ENCODE assay signal across 22 mouse cellular contexts in the genomic region with DNA sequence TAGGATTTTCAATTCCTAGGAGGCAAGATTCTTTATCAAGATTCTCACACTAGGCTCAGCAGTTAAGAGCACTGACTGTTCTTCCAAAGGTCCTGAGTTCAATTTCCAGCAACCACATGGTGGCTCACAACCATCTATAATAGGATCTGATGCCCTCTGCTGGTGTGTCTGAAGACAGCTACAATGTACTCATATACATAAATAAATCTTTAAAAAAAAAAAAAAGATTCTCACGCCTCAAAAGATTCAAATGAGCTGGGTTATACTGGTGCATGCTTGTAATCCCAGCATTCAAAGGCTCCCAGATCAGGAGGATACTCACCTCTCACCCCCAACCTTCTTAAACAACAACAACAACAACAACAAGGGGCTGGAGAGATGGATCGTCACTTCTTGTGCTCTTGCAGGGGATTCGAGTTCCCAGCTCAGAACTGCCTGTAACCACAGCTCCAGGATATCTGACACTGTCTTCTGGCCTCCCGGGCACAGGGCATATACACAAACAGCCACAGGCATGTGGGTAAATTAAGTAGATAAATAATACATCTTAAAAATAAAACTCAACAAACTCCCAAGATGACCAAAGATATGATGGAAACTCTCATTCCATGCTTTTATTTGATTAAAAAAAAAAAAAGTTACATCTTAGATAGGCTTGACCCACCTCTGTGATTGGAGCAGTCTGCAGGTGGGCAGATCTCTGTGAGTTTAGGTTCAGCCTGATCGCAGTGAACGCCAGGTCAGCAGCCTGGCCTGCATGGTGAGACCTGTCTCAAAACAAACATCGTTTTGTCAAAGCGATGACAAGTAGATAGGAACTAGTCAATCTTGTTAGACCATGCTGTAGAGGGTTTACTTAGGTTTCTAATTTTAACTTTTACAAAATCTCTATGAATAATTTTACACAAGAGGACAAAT. TPM values are rescaled to one million over a fixed set of nuclear protein-coding genes. Genes with fewer than 3 reads are reported as not detected.
DNase-seq lines count a peak whose midpoint lies in the region; ATAC-seq and TF ChIP-seq lines count a peak whose summit lies in the region.
"Had no signal": no experiment of that assay in that cellular context is flagged by ENCODE, and none has a peak within 500 bp of the region (broad histone marks: within the 10 kb centered on the region; RNA-seq: fewer than 3 reads in every experiment).

No protein-coding gene starts in this region.

- no peaks in the 10 kb centered on the region for H3K36me3 ChIP-seq in hindbrain, embryonic 14.5 days (replicated peaks; ENCODE audit: control insufficient read depth, insufficient read depth)
- peaks cover 2% of the 10 kb centered on the region; the same call in 1 of the 2 replicates for H3K36me3 ChIP-seq in hindbrain, embryonic 10.5 days
- H3K36me3 ChIP-seq in liver, adult 2 months (ENCODE audit: control insufficient read depth, insufficient read depth, low read length): no peaks in the 10 kb centered on the region
- H3K36me3 ChIP-seq in liver, embryonic 12.5 days: no peaks in the 10 kb centered on the region
- peaks cover 0 to 9% of the 10 kb centered on the region in 2 experiments; a peak in 2 of 4 replicates for H3K36me3 ChIP-seq in MEL (ENCODE audit: control insufficient read depth in 1 of 2, insufficient read depth in 2 of 2, low read length in 2 of 2)
- peaks cover under 1% of the 10 kb centered on the region; the same call in 1 of the 2 replicates for H3K36me3 ChIP-seq in forebrain, embryonic 13.5 days (ENCODE audit: poor library complexity, severe bottlenecking)
- H3K36me3 ChIP-seq: embryonic facial prominence, embryonic 15.5 days; hindbrain, embryonic 13.5 days had no signal

- 77% methylated on average over 8 of the region's 8 CpGs for WGBS in hindbrain, embryonic 14.5 days
- WGBS in hindbrain, embryonic 10.5 days: 75% methylated on average over 8 of the region's 8 CpGs
- 34% methylated on average over 8 of the region's 8 CpGs for WGBS in liver, adult 2 months
- 59% methylated on average over 8 of the region's 8 CpGs for WGBS in liver, embryonic 12.5 days (ENCODE audit: insufficient replicate concordance)
- WGBS in forebrain, embryonic 13.5 days: 78% methylated on average over 8 of the region's 8 CpGs

- H3K9me3 ChIP-seq in hindbrain, embryonic 14.5 days (ENCODE audit: control insufficient read depth, low read length): no peaks in the 10 kb centered on the region
- no peaks in the 10 kb centered on the region for H3K9me3 ChIP-seq in hindbrain, embryonic 10.5 days
- no peaks in the 10 kb centered on the region for H3K9me3 ChIP-seq in liver, embryonic 12.5 days (replicated peaks)
- H3K9me3 ChIP-seq in MEL (replicated peaks; ENCODE audit: insufficient read depth, low read length): no peaks in the 10 kb centered on the region
- no peaks in the 10 kb centered on the region for H3K9me3 ChIP-seq in forebrain, embryonic 13.5 days (replicated peaks)
- H3K9me3 ChIP-seq: embryonic facial prominence, embryonic 15.5 days; hindbrain, embryonic 13.5 days; midbrain, embryonic 10.5 days had no signal

- H3K4me1 ChIP-seq in hindbrain, embryonic 14.5 days (replicated peaks; ENCODE audit: control insufficient read depth, insufficient read depth, low read length): peaks cover 22% of the 10 kb centered on the region; the same call in 1 of the 2 replicates
- H3K4me1 ChIP-seq in hindbrain, embryonic 10.5 days (replicated peaks): peaks cover 21% of the 10 kb centered on the region
- H3K4me1 ChIP-seq in liver, adult 2 months (ENCODE audit: control insufficient read depth, insufficient read depth, low read length): peaks cover 16% of the 10 kb centered on the region
- H3K4me1 ChIP-seq in liver, embryonic 12.5 days: peaks cover 27% of the 10 kb centered on the region
- H3K4me1 ChIP-seq in MEL (ENCODE audit: control insufficient read depth in 1 of 2, insufficient read depth in 2 of 2, low read length in 2 of 2): peaks cover 3 to 5% of the 10 kb centered on the region in 2 experiments; a peak in 3 of 4 replicates
- H3K4me1 ChIP-seq in forebrain, embryonic 13.5 days: peaks cover 13% of the 10 kb centered on the region

- TF ChIP-seq RAD21 in MEL (IDR thresholded peaks at IDR 0.05; ENCODE audit: low read depth, low read length): no peak

- DNase-seq in hindbrain, embryonic 14.5 days (ENCODE audit: low spot score): peak; percentile 6
- no peak for DNase-seq in hindbrain, embryonic 10.5 days (ENCODE audit: low spot score)
- DNase-seq in liver, adult 2 months (ENCODE audit: extremely low read depth, low read depth, low spot score): peak; percentile 82
- peak; percentile 85 for DNase-seq in A20 (ENCODE audit: low read depth, low spot score)
- DNase-seq in MEL (ENCODE audit: low read depth, low spot score): no peak
- DNase-seq in cerebellum, postnatal 14 days: no peak
- DNase-seq: adrenal gland, postnatal 36 days; cerebellum, adult 9-10 months; gastrocnemius, postnatal 10 days; heart, postnatal 10 days; kidney, adult 2 months; kidney, postnatal 10 days; lung, adult 2 months; thymus, postnatal 14 days had no signal

- no peak for TF ChIP-seq POLR2A in liver, adult 2 months (IDR thresholded peaks at IDR 0.05; ENCODE audit: extremely low read depth, insufficient read depth, low read length)
- no peak for TF ChIP-seq POLR2A in MEL (IDR thresholded peaks at IDR 0.05; ENCODE audit: control insufficient read depth in 1 of 2, insufficient read depth in 1 of 2, low read depth in 1 of 2, low read length in 2 of 2, poor library complexity in 1 of 2)

- no peak overlapping the region for H3K4me2 ChIP-seq in hindbrain, embryonic 14.5 days (replicated peaks)
- no peak overlapping the region for H3K4me2 ChIP-seq in liver, embryonic 12.5 days
- H3K4me2 ChIP-seq in forebrain, embryonic 13.5 days: no peak overlapping the region

- no peak for ATAC-seq in hindbrain, embryonic 14.5 days (ENCODE audit: low FRiP score)
- ATAC-seq in liver, embryonic 12.5 days: no peak
- no peak for ATAC-seq in forebrain, embryonic 13.5 days
- ATAC-seq: forebrain, embryonic 16.5 days had no signal

- no peak for TF ChIP-seq EP300 in MEL (IDR thresholded peaks at IDR 0.05; ENCODE audit: low read depth in 1 of 2, low read length in 2 of 2)

- no peaks in the 10 kb centered on the region; the same call in 1 of the 2 replicates for H3K79me2 ChIP-seq in liver, adult 2 months (ENCODE audit: control insufficient read depth, insufficient read depth, low read length)
- peaks cover 3% of the 10 kb centered on the region; the same call in 1 of the 2 replicates for H3K79me2 ChIP-seq in MEL (ENCODE audit: control insufficient read depth, insufficient read depth, low read length, poor library complexity)

- no peak for TF ChIP-seq CTCF in liver, adult 2 months (IDR thresholded peaks at IDR 0.05; ENCODE audit: low read depth, low read length)
- peak in 1 of 3 experiments; percentile 26; a peak in 2 of 6 replicates for TF ChIP-seq CTCF in MEL (IDR thresholded peaks at IDR 0.05 in 2 of 3, conservative IDR thresholded peaks at IDR 0.05 in 1 of 3; ENCODE audit: control insufficient read depth in 1 of 3, insufficient read depth in 1 of 3, low read depth in 2 of 3, low read length in 3 of 3, poor library complexity in 1 of 3, severe bottlenecking in 1 of 3)

- no peak overlapping the region for H3K27ac ChIP-seq in hindbrain, embryonic 14.5 days
- no peak overlapping the region for H3K27ac ChIP-seq in hindbrain, embryonic 10.5 days
- peak overlapping the region; percentile 3; the same call in 1 of the 2 replicates for H3K27ac ChIP-seq in liver, adult 2 months (replicated peaks; ENCODE audit: insufficient read depth, low read depth, low read length)
- no peak overlapping the region for H3K27ac ChIP-seq in liver, embryonic 12.5 days
- no peak overlapping the region for H3K27ac ChIP-seq in MEL (ENCODE audit: control insufficient read depth, low read depth, low read length)
- H3K27ac ChIP-seq in forebrain, embryonic 13.5 days: no peak overlapping the region
- H3K27ac ChIP-seq: embryonic facial prominence, embryonic 15.5 days; hindbrain, embryonic 13.5 days had no signal

- no peaks in the 10 kb centered on the region for H3K27me3 ChIP-seq in hindbrain, embryonic 14.5 days (ENCODE audit: control insufficient read depth, insufficient read depth, low read length)
- H3K27me3 ChIP-seq in hindbrain, embryonic 10.5 days (ENCODE audit: insufficient read depth, poor library complexity, severe bottlenecking): no peaks in the 10 kb centered on the region
- no peaks in the 10 kb centered on the region for H3K27me3 ChIP-seq in liver, adult 2 months (ENCODE audit: control insufficient read depth, insufficient read depth, low read length)
- no peaks in the 10 kb centered on the region for H3K27me3 ChIP-seq in liver, embryonic 12.5 days (replicated peaks)
- no peaks in the 10 kb centered on the region for H3K27me3 ChIP-seq in MEL (ENCODE audit: control insufficient read depth in 1 of 2, insufficient read depth in 2 of 2, low read length in 2 of 2)
- H3K27me3 ChIP-seq in forebrain, embryonic 13.5 days: no peaks in the 10 kb centered on the region
- H3K27me3 ChIP-seq: embryonic facial prominence, embryonic 15.5 days; hindbrain, embryonic 13.5 days had no signal

- H3K4me3 ChIP-seq in hindbrain, embryonic 14.5 days (replicated peaks; ENCODE audit: low read length): no peak overlapping the region
- H3K4me3 ChIP-seq in hindbrain, embryonic 10.5 days: no peak overlapping the region
- H3K4me3 ChIP-seq in liver, adult 2 months (ENCODE audit: insufficient read depth, low read depth, low read length): peak overlapping the region; percentile 77; the same call in 1 of the 2 replicates
- H3K4me3 ChIP-seq in liver, embryonic 12.5 days: no peak overlapping the region
- H3K4me3 ChIP-seq in MEL (ENCODE audit: control insufficient read depth in 1 of 2, insufficient read depth in 1 of 2, low read depth in 2 of 2, low read length in 2 of 2): no peak overlapping the region
- H3K4me3 ChIP-seq in forebrain, embryonic 13.5 days: no peak overlapping the region

- H3K9ac ChIP-seq in hindbrain, embryonic 14.5 days: no peak overlapping the region
- H3K9ac ChIP-seq in liver, adult 2 months (ENCODE audit: low read depth, low read length): no peak overlapping the region
- H3K9ac ChIP-seq in liver, embryonic 12.5 days: no peak overlapping the region
- H3K9ac ChIP-seq in MEL (ENCODE audit: control insufficient read depth, low read depth, low read length, poor library complexity, severe bottlenecking): no peak overlapping the region
- H3K9ac ChIP-seq in forebrain, embryonic 13.5 days: no peak overlapping the region
- H3K9ac ChIP-seq: embryonic facial prominence, embryonic 15.5 days had no signal

RNA-seq across cellular contexts. Expression of gene Rufy3, which starts 1.7 kb away (rescaled TPM):
- polyA plus RNA-seq in hindbrain, embryonic 14.5 days (2014; fragmentation: Nextera tagmentation; extraction: Ambion mirVana): 300 and 303 TPM in 2 replicates
- polyA plus RNA-seq in hindbrain, embryonic 10.5 days (2016; fragmentation: Nextera tagmentation; extraction: Ambion mirVana): 50.6 and 103 TPM in 2 replicates
- total RNA-seq in liver, adult 2 months (2014; rRNA removed): 27.9 and 31.6 TPM in 2 replicates
- 7.6 and 9.7 TPM in 2 replicates for polyA plus RNA-seq in liver, adult 2 months (2012; rRNA removed)
- 7.5 and 7.9 TPM in 2 replicates for polyA plus RNA-seq in liver, embryonic 12.5 days (2016; fragmentation: Nextera tagmentation; extraction: Ambion mirVana)
- total RNA-seq in MEL (2012; rRNA removed): 3.2 and 3.7 TPM in 2 replicates
- 1 to 10 TPM in 1 of 2 experiments, not detected in 1; 5.7 TPM for polyA plus RNA-seq in MEL (2012; ENCODE audit: insufficient read depth in 1 of 2, insufficient read length in 2 of 2, low read depth in 1 of 2, low replicate concordance in 2 of 2, missing spikeins in 1 of 2)
- 192 and 200 TPM in 2 replicates for polyA plus RNA-seq in forebrain, embryonic 13.5 days (2015; fragmentation: Nextera tagmentation; extraction: Ambion mirVana)

RNA-seq across cellular contexts. Expression of gene Utp3, which starts 8.9 kb away (rescaled TPM):
- 35.6 and 36.6 TPM in 2 replicates for polyA plus RNA-seq in hindbrain, embryonic 14.5 days (2014; fragmentation: Nextera tagmentation; extraction: Ambion mirVana)
- 48.2 and 73.7 TPM in 2 replicates for polyA plus RNA-seq in hindbrain, embryonic 10.5 days (2016; fragmentation: Nextera tagmentation; extraction: Ambion mirVana)
- 16.5 and 20.0 TPM in 2 replicates for total RNA-seq in liver, adult 2 months (2014; rRNA removed)
- 7.4 and 7.9 TPM in 2 replicates for polyA plus RNA-seq in liver, adult 2 months (2012; rRNA removed)
- 51.3 and 52.3 TPM in 2 replicates for polyA plus RNA-seq in liver, embryonic 12.5 days (2016; fragmentation: Nextera tagmentation; extraction: Ambion mirVana)
- total RNA-seq in MEL (2012; rRNA removed): 44.7 and 48.4 TPM in 2 replicates
- 100 to 1,000 TPM in 1 of 2 experiments, 10 to 100 TPM in 1; 73.9 to 120 TPM for polyA plus RNA-seq in MEL (2012; ENCODE audit: insufficient read depth in 1 of 2, insufficient read length in 2 of 2, low read depth in 1 of 2, low replicate concordance in 2 of 2, missing spikeins in 1 of 2)
- 57.2 and 62.9 TPM in 2 replicates for polyA plus RNA-seq in forebrain, embryonic 13.5 days (2015; fragmentation: Nextera tagmentation; extraction: Ambion mirVana)

RNA-seq across cellular contexts. Expression of gene Jchain, which starts 35.4 kb away (rescaled TPM):
- 0.23 and 0.26 TPM in 2 replicates for polyA plus RNA-seq in hindbrain, embryonic 14.5 days (2014; fragmentation: Nextera tagmentation; extraction: Ambion mirVana)
- polyA plus RNA-seq in hindbrain, embryonic 10.5 days (2016; fragmentation: Nextera tagmentation; extraction: Ambion mirVana): 0.34 TPM in 1 of 2 replicates, not detected in the other
- total RNA-seq in liver, adult 2 months (2014; rRNA removed): 0.55 and 4.4 TPM in 2 replicates
- polyA plus RNA-seq in liver, adult 2 months (2012; rRNA removed): 0.54 and 0.83 TPM in 2 replicates
- 0.11 and 0.12 TPM in 2 replicates for polyA plus RNA-seq in liver, embryonic 12.5 days (2016; fragmentation: Nextera tagmentation; extraction: Ambion mirVana)
- total RNA-seq in MEL (2012; rRNA removed): not detected in 2 replicates
- not detected for polyA plus RNA-seq in MEL (2012; ENCODE audit: insufficient read depth in 1 of 2, insufficient read length in 2 of 2, low read depth in 1 of 2, low replicate concordance in 2 of 2, missing spikeins in 1 of 2)
- 0.18 and 0.38 TPM in 2 replicates for polyA plus RNA-seq in forebrain, embryonic 13.5 days (2015; fragmentation: Nextera tagmentation; extraction: Ambion mirVana)
- total RNA-seq: common myeloid progenitor, adult 5-6 weeks had no signal
- polyA plus RNA-seq: heart, embryonic 11.5 days had no signal

Comparison
In these comparisons a context has a peak if more than half of its experiments do, and no peak if none do; other contexts are left out.
1. DNase-seq: peak in hindbrain, embryonic 14.5 days (single experiment), liver, adult 2 months (single experiment) and A20 (single experiment); none in hindbrain, embryonic 10.5 days (single experiment), MEL (single experiment) and cerebellum, postnatal 14 days (0 of 2).